Mouse (Mus musculus) mouse embryonic stem cell (cell line): Measurements from ENCODE around the gene Zfp143.
"Not testable (repeated sequence)": the region's sequence is repeated elsewhere in the genome, so short reads cannot be mapped to it uniquely, and the experiment has no call there.

Source experiments
- in situ Hi-C, 2 experiments: fragments of 300-500 bp; cut with MboI; formaldehyde crosslinking; loops; 1 replicate in 1 of 2; 3 replicates in 1 of 2; pipeline ENCODE4 v1.14.3; 2019 to 2020; ENCODE audit warnings: low sequenced_read_pairs in 2 of 2, low pct_unique_long_range_greater_than_20kb in 1 of 2, mixed read lengths in 1 of 2; ENCODE audit not compliant: unreplicated experiment in 1 of 2

The Zfp143 gene

DNA sequence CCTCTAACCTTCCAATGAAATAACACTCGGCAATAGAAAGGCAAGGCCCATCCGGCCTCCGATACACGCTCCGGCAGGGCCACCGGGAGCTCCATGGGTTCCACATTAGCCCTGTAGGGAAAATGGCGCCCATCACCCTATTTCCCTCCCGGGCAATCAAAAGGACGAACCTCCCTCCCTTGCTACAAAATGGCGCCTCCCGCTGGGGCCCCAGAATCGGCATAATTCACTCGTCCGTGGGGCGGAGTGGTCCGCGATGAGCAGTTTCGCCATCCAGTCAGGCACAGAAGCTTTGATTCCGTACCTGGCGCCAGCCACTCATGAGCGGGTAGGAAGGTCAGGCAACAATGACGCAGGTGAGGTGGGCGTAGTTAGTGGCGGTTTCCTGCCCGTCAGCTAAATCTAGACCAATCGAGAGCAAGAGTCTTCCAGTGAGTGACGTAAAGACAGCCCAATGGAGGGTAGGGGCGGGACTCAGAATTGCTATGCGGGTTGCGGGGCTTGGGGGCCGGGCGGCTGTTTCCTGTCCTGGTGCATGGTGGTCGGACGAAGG lies at the start of gene Zfp143:
Gene Zfp143 (plus strand): TSS at position 19 of the 553 bp plus-strand sequence.
- in situ Hi-C loops = no loop called here

DNA sequence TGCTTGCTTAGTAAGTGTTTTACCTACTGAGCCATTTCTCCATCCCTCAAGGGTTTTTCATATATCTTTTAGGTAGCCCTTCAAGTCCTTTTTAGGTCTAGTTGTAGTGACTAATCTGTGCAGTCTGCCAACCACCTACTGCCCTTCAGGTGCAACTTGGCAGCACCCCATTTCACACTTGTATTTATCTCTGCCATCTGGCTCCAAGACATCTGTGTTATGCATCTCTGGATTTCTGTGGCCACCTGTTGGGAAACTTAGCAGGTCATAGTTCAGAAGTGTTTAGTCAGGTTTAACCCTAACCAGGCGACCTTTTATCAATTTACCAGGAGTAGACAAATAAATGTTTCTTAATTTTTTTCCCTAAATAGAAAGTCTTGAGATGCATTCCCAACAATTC lies 49.6 kb upstream of the Zfp143 start:
- in situ Hi-C loops = no loop called here

DNA sequence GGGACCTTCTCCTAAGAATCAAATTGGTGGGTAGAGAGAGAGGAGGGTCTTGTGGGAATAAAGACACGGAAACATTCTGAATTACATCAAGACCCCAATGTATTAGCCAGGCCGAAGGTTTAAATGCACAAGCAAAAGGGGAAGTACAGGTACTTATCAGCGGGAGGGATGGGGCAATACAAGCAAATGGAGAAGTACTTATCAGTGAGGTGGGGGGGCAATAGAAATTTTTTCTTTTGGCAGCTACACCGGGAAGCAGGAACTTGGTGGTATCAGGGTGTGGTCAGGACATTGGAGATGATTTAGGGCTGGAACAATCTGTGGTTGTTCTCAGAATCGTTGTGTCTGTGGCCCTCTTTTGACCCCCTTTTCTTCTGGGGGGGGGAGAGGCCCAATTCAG lies 46.7 kb upstream of the Zfp143 start:
- in situ Hi-C loops = no loop called here

DNA sequence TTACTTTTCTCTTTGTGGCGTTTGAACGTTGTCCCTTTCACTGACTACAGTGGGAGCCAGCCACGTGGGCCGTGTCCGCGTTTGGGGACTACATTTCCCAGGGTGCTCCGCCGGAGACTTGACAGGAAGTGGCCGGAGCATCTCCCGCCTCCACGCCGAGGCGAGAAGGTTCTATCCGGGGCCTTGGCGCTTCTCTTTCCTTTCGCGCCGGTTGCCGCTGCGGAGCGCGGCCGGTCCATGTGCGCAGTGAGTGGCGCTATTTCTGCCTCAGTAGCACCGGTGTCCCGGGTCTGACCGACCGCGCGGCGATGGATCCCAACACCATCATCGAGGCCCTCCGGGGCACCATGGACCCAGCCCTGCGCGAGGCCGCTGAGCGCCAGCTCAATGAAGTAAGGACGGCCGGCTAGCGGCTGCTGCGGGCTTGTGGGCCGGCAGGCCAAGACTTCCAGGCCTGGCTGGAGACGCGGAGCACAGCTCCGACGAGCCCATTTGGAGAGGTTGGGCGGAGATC lies 42.8 kb upstream of the Zfp143 start, which contains the start of gene Ipo7:
Gene Ipo7 (plus strand): TSS at position 158 of the 514 bp plus-strand sequence.
- in situ Hi-C loops = no loop called here

DNA sequence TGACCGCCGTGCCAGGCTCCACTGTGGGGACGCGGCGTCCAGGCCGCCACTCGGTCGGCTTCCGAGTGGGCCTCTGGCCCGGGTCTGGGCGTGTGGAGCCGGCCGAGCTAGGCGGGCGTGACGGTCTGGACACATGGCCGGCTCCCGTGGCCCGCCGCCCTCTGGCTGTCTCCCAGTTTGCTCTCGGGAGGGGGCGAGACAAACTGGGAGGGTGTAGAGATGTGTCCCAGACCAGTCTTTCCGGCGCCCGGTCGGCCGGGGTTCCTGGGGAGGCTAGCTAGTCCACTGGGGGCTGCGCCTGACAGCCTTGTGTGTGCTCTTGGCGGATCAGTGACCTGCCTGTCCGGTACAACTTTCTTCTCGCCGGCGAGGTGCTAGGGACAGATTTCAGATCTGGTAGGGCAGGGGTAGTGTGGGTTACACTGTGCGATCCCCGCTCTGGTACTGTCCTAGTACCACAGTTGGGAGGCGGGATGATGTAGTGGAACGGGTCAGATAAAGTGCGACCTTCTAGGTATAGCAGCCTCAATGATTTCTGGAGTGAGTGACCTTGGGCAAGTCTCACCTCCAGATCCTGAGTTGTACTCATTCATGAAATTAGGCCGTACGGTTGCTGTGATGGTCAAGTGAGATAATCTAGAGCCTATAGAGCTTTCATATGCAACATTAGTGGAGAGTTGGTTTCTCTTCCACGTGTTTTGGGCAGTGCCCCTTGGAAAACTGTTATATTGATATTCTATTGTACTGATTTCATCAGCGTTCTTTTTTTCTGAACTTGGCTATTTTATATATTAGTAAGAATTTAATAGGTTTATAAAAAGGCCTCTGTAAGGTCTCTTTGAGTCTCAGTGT lies 42.2 kb upstream of the Zfp143 start:
- in situ Hi-C loops = no loop called here

DNA sequence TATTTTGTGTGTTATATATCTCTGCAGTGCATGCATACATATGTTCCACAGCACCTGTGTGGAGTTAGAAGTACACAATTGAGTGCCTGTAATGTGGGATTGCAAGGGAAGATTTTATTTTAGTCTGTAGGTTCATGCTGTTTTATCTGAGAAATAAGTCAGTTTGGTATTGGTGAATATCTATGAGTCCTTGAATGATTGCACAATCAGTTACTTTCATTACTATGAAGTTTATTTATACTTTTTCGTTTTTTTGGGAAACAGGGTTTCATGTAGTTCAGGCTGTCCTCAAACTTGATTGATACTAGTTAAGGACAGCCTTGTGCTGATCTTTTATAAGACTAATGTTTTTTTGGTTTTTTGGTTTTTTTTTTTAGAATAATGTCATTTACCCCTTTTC lies 37.5 kb upstream of the Zfp143 start:
- in situ Hi-C loops = no loop called here

DNA sequence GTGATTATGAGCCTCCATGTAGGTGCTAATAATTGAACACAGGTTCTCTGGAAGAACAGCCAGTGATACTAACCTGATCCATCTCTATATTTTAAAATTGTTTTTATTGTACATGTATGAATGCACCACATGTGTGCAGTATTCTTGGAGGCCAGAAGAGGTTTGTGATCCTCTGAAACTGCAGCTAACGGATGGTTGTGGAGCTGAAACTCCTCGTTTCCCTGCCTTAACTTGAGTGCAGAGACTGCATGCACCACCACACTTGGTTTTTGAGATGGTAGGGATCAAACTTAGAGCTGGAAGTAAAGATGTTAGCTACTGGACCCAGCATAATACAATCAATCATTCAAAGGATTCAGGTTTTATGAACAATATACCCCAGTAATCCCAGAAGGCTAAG lies 34.4 kb upstream of the Zfp143 start:
- in situ Hi-C loops = no loop called here

DNA sequence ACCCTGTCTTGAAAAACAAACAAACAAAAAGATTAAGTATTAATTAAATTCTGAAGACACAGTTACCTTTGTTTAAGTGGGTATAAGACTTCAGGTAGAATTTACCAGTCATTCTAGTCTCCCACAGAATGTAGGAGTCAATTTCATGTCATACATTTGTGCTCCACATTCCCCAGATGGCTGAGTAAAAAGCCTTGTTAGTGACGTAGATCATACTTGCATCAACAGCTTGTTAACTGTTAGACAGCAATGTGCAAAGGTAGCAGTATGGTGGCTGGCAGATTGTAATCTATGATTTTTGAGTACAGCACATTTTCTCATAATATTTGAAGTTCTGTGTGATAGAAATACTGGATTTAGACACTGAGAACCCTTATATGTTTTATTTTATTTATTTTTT lies 32.2 kb upstream of the Zfp143 start:
- in situ Hi-C loops = no loop called here

DNA sequence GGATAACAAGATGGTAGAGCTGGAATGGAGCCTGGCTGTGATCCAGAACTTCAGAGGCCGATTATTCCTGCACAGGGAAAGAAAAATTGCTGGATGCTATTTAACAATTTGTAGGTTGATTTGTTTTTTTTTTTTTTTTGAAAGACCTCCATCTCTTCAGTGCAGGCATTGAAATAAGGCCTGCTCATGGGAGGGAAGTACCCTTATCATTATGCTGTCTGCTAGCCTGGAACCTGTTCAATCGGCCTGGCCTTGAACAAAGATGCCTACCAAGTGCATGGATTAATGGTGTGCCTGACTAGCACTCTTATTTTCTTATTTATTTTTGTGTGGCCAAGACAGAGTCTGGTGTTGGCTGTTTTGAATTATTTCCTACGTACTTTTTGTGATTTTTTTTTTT lies 30.7 kb upstream of the Zfp143 start:
- in situ Hi-C loops = no loop called here

DNA sequence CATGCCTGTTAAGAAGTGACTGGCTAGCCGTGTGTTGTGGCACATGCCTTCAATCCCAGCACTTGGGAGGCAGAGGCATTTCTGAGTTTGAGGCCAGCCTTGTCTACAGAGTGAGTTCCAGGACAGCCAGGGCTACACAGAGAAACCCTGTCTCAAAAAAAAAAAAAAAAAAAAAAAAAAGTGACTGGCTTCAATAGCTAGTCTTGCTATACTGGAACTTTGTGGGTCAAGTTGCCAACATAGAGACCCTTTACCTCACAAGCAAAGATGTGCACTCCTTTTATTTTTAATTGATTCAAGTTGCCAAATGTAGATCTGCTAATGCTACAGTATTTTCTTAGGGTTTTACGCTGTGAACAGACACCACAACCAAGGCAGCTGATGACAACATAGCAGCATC lies 3.3 kb upstream of the Zfp143 start:
- in situ Hi-C loops = not testable (repeated sequence)

DNA sequence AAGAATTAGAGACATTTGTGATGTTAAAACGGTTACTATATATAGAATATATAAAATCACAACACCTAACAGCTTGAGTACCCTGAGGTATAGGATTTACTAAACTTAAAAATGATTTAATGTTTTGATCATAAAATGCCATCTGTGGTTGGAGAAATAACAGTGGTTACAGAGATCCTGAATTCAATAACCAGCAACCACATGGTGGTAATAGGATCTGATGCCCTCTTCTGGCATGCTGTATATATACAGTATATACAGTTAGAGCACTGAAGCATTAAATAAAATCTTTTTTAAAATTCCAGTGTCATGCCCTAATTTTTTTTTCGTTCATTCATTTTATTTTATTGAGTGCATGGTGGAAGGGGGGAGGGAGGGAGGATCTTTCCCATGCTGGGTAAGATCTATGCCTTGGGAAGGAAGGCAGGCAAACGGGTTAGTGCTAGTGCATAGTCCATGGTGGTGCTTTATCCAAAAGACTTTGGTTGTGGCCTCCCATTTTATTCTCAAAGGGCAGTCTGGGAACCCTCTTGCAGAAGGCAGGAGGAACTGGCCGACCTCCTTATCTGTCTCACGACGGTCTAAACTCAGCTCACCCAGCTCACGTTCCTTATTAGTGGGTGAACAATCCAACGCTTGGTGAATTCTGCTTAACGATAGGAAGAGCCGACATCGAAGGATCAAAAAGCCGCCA lies 1.8 kb upstream of the Zfp143 start:
- in situ Hi-C loops = no loop called here

DNA sequence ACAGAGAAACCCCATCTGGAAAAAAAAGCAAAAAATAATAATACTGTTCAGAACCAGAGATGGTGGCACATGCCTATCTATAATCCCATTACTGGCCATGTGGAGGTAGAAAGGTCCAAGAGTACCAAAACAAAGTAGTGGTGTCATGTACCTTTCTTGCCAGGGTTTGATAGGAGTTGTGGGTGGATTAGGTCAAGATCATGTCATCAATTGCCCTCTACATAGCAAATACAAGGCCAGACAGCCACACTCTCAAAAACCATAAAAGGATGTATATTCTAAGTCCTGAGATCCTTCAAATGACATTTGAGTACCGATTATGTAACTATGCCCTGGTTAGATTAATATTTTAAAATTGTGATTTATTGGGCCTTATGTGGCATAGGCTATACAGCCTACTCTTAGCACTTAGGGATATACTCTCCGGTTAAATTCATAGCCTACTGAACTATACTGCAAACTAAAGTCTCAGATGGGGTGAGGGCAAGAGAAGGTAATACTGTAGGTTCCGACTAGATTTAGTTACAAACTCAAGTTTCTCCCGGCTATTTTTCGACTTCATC lies 830 bp upstream of the Zfp143 start:
- in situ Hi-C loops = no loop called here

DNA sequence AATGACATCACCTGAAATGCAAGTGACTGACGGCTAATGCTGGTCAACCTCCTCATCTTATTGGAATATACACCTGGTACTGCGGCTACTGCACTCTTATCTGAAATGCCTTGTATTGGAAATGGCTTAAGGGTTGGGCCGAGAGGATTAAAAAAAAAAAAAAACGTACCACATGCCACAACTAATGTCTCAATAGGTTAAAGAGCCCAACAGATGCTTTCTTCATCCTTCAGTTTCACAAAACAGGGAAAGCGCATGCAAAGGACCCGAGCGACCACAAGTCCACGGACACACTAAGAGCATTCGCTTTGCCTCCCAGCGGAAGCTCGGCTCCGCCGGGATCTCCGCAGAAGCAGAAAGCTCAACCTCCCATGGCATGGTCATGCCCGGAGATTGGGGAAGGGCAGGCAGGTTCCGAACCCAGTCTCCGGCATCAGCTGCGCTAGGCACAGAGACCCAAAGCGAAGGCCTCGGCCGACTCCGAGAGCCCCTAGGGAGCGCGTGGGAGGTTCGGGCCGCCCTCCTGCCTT lies 283 bp upstream of the Zfp143 start:
- in situ Hi-C loops = no loop called here

DNA sequence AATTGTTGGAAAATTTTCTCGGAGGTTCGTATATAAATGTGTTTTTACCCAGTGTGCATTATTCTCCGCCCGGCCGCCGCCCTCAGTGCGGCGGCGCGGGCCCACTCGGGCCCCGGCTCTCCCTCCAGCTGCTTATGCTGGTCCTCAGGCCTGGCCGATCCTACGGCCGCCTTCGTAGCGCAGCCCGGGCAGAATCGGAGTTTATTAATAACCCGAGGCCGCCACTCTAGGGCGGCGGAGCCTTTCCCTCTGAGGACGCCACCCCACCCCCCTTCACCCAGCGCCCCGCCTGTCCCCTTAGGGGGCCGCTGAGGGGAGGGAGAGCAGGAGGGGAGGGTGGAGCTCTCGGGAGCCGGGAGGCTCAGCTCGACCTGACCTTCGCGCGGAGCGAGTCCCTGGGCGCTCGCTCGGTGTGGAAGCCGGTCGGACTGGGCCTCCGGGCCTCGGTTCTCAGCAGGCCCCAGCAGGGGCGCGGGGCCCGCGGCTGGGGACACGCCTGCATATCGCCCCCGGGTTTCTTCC lies 796 bp downstream of the Zfp143 start:
- in situ Hi-C loops = no loop called here

DNA sequence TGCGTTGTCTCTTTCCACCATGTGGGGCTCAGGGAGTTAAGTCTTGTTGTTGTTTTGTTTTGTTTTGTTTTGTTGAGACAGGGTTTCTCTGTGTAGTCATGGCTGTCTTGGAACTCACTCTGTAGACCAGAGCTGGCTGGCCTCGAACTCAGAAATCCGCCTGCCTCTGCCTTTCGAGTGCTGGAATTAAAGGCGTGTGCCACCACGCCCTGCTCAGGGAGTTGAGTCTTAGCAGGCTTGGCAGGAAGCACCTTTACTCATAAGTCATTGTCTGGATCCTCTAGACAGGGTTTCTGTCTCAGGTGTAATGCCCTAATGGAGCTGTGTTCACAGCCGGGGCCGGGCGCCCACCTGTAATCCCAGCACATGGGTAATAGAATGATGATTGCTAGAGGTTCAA lies 2.7 kb downstream of the Zfp143 start:
- in situ Hi-C loops = no loop called here

DNA sequence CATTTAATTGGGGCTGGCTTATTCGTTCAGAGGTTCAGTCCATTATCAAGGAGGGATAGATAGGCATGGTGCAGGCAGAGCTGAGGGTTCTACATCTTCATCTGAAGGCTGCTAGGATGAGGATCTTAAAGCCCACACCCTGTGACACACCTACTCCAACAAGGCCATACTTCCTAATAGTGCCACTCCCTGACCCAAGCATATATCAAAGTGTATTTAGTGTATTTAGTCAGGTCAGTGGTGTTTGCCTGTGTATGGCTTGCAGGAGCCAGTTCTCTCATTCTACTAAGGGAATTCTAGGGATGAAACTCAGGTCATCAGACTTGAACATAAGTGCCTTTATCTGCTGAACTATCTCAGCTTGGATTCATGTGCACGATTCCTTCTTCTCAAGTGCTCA lies 8.1 kb downstream of the Zfp143 start:
- in situ Hi-C loops = no loop called here

DNA sequence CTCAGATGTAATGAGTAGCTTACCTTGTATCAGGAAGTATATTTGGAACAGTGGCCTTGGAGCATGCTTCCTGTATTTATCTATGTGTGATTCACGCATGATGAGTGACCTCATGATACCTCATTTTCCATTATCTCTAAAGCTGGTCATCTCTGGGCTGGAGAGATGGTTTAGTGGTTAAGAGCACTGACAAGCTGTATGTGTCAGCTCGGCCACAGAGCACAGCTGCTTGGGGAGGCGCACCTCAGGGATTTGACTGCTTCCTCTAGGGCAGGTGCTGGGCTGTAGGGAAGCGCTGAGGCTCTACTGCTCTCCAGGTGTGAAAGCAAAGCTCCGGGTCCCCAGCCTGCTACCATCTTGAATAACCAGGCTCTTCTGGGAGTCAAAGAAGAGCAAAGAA lies 17.2 kb downstream of the Zfp143 start:
- in situ Hi-C loops = no loop called here

DNA sequence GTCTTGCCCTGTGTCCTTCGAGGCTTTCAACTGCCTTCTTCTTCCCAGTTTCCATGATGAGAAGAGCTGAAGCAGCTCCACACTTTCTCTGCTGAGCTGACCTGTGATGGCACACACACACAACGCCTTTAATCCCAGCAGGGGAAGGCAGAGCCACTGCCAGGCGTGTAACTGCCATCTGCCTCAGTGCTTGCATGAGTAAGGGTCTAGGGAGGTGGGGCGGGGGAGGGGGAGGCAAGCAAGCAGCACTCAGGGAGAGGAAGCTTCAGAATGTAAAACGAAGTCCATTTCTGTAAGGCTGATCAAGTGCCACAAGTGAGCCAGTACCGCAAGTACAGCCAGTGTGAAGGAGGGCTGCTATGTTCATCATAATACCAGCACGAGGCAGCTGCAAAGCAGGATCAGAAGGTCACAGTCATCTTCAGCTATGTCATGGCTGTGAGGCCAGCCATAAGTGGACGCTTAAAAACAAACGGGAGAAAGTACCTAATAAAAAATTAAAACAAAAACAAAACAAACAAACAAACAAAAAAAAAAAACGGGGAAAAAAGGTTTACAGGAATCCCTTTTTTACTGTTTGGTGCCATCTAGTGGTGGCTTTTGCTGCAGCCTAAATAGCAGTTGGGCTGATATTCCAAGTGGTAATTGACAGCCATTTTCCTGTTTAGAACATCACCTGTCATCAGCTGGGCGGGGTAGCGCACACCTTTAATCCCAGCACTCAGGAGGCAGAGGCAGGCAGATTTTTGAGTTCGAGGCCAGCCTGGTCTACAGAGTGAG lies 22.6 kb downstream of the Zfp143 start:
- in situ Hi-C loops = no loop called here
